Mouse (Mus musculus) CH12.LX (cell line): Measurements from ENCODE around the gene Mmab.

ENCODE experiments used
- CTCF ChIP-seq, 2 experiments: IDR thresholded peaks in 1 of 2; conservative IDR thresholded peaks in 1 of 2; 2 replicates each; pipeline ENCODE4 v1.5.1; 2011 to 2012; ENCODE audit warnings: low read depth in 2 of 2, low read length in 2 of 2, improper control_type of control experiment in 1 of 2, inconsistent platforms in 1 of 2, mild to moderate bottlenecking in 1 of 2, moderate library complexity in 1 of 2
- IRF4 ChIP-seq: IDR thresholded peaks from 2 replicates; pipeline ENCODE4 v1.6.1; 2014; ENCODE audit warnings: low read depth, mild to moderate bottlenecking, inconsistent platforms, low read length, improper control_type of control experiment
- MAZ ChIP-seq: IDR thresholded peaks from 2 replicates; pipeline ENCODE4 v1.6.1; 2012; ENCODE audit warnings: low read depth, mild to moderate bottlenecking, inconsistent platforms, low read length, improper control_type of control experiment, moderate library complexity
- POLR2A ChIP-seq: IDR thresholded peaks from 2 replicates; pipeline ENCODE4 v1.6.1; 2011; ENCODE audit warnings: low read depth, mild to moderate bottlenecking, improper control_type of control experiment, low read length
- ZKSCAN1 ChIP-seq: IDR thresholded peaks from 2 replicates; pipeline ENCODE4 v1.6.1; 2012; ENCODE audit warnings: low read depth, inconsistent platforms, low read length, improper control_type of control experiment, borderline replicate concordance

DNA sequence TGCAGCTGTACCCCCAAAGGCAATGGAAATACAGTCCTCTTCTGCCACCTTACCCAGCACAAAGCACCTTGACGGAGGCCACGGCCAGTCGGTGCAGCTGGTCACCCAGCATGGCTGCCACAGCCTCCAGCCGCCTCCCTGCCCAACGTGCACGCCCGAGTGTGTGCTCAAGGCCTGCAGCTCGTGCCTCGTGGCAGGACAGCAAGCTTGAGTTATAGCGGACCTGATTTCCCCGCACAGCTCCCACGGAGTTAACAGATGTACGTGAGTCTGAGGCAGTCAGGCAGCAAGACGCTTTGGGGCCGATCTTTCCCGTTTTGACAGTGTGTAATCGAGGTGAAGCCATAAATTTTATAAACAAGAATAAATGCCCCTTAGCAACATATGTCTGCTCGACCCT is 15.2 kb downstream of the Mmab start:
- no peak for TF ChIP-seq POLR2A
- TF ChIP-seq CTCF (conservative IDR thresholded peaks at IDR 0.05 in 1 of 2, IDR thresholded peaks at IDR 0.05 in 1 of 2; ENCODE audit: low read depth in 2 of 2, low read length in 2 of 2): no peak
- TF ChIP-seq IRF4: no peak
- TF ChIP-seq MAZ: no peak
- TF ChIP-seq ZKSCAN1: no peak
